Mouse (Mus musculus) MEL (cell line): ENCODE data around the gene Ube2r2.
A peak's percentile ranks its signal among the peaks of the same experiment; 100 is the strongest.

Experiments used
- CTCF ChIP-seq, 3 experiments: IDR thresholded peaks in 2 of 3; conservative IDR thresholded peaks in 1 of 3; 2 replicates each; pipeline ENCODE4 v1.5.1; 2011 to 2012; ENCODE audit warnings: low read length in 3 of 3, low read depth in 2 of 3, mild to moderate bottlenecking in 2 of 3, improper control_type of control experiment in 1 of 3, inconsistent platforms in 1 of 3, mixed read lengths in 1 of 3, moderate library complexity in 1 of 3; ENCODE audit not compliant: control insufficient read depth in 1 of 3, insufficient read depth in 1 of 3, poor library complexity in 1 of 3, severe bottlenecking in 1 of 3
- EP300 ChIP-seq, 2 experiments: IDR thresholded peaks; 2 replicates each; pipeline ENCODE4 v1.6.1; 2011; ENCODE audit warnings: improper control_type of control experiment in 2 of 2, low read length in 2 of 2, low read depth in 1 of 2, mild to moderate bottlenecking in 1 of 2
- JUND ChIP-seq: IDR thresholded peaks from 2 replicates; pipeline ENCODE4 v1.6.1; 2011; ENCODE audit warnings: low read depth, mild to moderate bottlenecking, improper control_type of control experiment, low read length
- POLR2A ChIP-seq, 2 experiments: IDR thresholded peaks; 2 replicates each; pipeline ENCODE4 v1.6.1; 2011 to 2012; ENCODE audit warnings: low read length in 2 of 2, mild to moderate bottlenecking in 2 of 2, control low read depth in 1 of 2, improper control_type of control experiment in 1 of 2, low read depth in 1 of 2, moderate library complexity in 1 of 2; ENCODE audit not compliant: control insufficient read depth in 1 of 2, insufficient read depth in 1 of 2, poor library complexity in 1 of 2
- TAL1 ChIP-seq: IDR thresholded peaks from 2 replicates; pipeline ENCODE4 v1.6.1; 2012; ENCODE audit warnings: mild to moderate bottlenecking, inconsistent platforms, low read length, moderate library complexity, mixed read lengths
- TCF12 ChIP-seq: IDR thresholded peaks from 2 replicates; pipeline ENCODE4 v1.6.1; 2014; ENCODE audit warnings: low read depth, mild to moderate bottlenecking, inconsistent platforms, low read length, improper control_type of control experiment, moderate library complexity
- ZKSCAN1 ChIP-seq: IDR thresholded peaks from 2 replicates; pipeline ENCODE4 v1.6.1; 2012; ENCODE audit warnings: low read depth, mild to moderate bottlenecking, inconsistent platforms, low read length, improper control_type of control experiment, moderate library complexity

GRCm38 (mm10) chr4:41096794-41097193, 38.7 kb upstream of the Ube2r2 start:
- peak; percentile 78 for TF ChIP-seq TCF12
- TF ChIP-seq EP300 (IDR thresholded peaks at IDR 0.05; ENCODE audit: low read depth in 1 of 2, low read length in 2 of 2): peak; percentile 50 to 73
- no peak for TF ChIP-seq POLR2A (IDR thresholded peaks at IDR 0.05; ENCODE audit: control insufficient read depth in 1 of 2, insufficient read depth in 1 of 2, low read depth in 1 of 2, low read length in 2 of 2, poor library complexity in 1 of 2)
- no peak for TF ChIP-seq CTCF (IDR thresholded peaks at IDR 0.05 in 2 of 3, conservative IDR thresholded peaks at IDR 0.05 in 1 of 3; ENCODE audit: control insufficient read depth in 1 of 3, insufficient read depth in 1 of 3, low read depth in 2 of 3, low read length in 3 of 3, poor library complexity in 1 of 3, severe bottlenecking in 1 of 3)
- no peak for TF ChIP-seq ZKSCAN1
- peak; percentile 80 for TF ChIP-seq TAL1
- no peak for TF ChIP-seq JUND
